Mouse (Mus musculus): Measurements from ENCODE around the gene Nr6a1.
A peak's percentile ranks its signal among the peaks of the same experiment; 100 is the strongest.

Gene Nr6a1

DNA sequence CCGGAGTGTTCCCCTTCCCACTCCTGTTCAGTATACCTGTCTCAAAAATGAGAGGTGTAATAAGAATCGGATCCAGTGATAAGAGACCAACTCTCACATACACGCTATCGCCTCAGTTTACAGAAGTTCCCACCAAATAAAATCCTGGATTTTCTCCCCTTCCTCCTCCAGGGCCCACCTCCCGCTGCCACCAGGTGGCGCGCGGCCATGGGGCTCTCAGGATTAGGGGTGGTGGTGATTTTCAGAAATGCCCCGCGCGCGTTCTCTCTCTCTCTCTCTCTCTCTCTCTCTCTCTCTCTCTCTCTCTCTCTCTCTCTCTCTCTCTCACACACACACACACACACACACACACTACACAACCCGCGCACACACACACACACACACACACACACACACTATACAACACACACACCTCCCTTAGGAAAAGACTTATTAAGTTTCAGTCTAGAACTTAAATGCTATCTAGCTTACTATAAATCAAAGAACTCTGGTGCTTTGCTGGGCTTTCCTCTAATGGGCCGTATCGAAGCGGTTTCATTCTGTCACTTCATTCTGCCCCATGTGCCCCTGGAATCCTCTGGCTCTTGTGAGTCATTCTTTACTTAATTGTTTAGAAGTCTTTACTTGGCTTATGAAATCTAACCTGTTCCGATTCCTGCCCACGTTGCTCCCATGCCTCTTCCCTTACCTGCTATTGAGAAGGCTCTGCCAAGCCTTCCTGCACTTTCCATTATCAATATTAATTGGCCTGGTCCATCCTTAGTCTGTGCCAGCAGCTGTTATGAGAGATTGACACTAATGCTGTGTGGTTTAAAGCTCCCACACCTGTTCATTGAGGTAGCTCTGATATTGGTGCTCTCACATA, at the start of gene Nr6a1:
Nr6a1 (minus strand) TSS at position 574 of the 865 bp plus-strand sequence.
- DNase-seq (ENCODE audit: low read depth, low spot score) = no peak

DNA sequence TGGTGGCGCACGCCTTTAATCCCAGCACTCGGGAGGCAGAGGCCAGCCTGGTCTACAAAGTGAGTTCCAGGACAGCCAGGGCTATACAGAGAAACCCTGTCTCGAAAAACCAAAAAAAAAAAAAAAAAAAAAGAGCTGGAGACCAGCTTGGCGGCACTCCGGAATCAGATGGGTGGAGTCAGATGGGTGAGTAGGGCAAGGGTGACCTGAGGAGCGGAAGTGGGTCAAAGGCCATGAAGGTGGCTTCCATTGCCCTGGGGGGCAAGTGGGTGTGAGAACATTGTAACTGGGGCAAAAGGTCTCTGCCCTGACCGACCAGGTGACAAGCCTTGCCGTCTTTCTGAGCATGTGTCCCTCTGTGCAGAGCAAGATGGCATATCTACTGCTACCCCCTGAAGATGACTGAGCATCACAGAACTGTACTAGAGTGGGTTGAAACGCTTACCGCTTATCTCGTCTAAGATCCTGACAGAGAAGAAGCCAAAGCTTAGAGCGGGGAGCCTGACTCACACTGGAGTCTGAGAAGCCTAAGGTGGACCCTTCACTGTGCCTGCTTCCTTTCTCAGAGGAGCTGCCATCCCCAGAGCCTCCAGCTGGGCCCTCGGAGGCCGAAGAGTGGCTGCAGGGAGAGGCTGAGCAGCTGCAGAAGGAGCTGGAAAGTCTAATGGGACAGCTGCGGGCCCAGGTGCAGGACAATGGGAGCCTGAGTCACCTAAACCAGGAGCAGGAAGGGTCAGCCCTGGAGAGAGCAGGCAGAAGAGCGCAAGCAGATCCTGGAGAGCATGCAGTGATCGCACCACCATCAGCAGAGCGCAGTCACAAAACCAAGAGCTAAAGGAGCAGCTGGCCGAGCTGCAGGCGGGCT, 48.7 kb upstream of the Nr6a1 start:
- no peak for DNase-seq (ENCODE audit: low read depth, low spot score)

DNA sequence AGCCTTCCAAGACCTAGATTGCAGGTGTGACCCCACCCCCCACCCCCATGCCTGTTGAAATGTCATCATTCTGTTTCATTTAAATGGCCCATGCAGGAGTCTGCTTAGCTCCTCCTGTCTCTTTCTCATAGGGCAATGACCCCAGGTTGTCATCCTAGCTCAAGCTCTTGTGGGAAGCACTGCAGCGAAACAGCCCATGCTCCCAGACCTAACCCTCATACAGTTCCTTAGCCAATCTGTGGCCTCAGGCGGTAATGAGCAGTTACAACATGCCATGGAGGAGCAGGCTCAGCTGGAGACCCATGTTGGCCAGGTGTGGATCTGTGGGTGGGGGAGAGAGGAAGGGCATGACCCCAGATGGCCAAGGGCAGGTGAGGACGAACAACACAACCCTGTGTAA, 47.7 kb upstream of the Nr6a1 start:
- no peak for DNase-seq (ENCODE audit: low read depth, low spot score)

DNA sequence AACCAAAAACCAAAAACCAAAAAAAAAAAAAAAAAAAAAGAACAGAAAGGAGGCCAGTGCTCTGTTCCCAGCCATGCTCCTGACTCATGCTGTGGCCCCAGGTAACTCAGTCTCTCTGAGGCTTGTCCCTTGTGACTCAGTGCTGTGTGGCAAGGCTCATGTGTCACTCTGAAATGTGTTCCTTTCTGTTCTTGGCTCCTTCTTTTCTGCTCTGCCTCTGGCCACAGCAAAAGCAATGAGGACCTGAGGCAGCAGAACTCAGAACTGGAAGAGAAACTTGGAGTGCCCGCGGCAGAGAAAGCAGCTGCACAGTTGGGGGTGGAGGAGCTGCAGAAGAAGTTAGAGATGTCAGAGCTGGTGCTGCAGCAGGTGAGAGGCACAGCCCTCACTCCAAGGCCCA, 46.7 kb upstream of the Nr6a1 start:
- no peak for DNase-seq (ENCODE audit: low read depth, low spot score)

DNA sequence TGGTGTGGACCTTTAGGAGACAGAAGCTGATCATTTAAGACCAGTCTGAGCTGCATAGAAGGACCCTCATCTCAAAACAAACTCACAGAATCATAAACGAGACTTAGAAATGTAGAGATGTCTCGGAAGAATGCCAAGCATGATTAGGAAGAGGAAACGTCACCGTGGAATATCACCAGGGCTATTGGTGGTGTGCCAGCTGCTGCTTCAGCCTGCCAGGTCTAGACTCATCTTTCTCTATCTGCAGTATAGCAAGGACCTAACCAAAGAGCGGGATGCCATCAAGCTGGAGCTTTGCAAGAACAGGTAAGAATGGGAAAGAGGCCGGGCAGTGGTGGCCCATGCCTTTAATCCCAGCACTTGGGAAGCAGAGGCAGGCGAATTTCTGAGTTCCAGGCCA, 46.2 kb upstream of the Nr6a1 start:
- no peak for DNase-seq (ENCODE audit: low read depth, low spot score)

DNA sequence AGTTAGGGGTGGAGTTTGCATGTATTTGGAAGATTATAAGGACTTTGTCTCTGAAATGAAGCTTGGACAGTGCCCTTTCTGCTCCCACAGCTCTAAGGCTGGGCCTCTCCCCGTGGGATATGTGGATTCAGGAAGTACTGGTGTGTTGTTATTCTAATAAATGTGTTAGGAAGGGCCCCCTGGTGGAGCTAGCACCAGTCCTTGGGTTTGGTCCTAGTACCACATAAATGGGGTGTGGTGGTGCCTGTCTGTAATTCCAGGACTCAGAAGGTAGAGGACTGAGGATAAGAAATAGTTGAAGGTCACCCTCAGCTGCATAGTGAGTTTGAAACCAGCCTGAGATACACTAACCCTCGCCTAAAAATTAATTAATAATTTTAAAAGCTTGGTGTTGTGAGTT, 45.7 kb upstream of the Nr6a1 start:
- no peak for DNase-seq (ENCODE audit: low read depth, low spot score)

DNA sequence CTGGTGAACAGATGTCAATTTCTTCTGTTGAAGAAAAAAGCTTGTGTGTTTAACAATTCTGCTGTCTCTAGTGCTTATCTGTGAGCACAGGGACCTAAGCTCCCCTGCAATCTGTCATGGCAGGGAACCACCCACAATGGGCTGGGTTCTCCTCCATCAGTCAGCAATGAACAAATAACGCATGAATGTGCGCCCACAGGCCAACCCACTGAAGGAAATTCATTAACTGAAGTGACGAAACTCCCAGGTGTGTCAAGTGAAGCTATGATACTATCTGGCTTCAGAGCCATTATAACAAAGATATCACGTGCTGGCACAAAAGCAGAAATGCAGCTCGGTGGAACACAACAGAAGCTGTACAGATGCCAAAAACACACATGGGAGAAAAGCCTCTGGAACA, 42.6 kb upstream of the Nr6a1 start:
- no peak for DNase-seq (ENCODE audit: low read depth, low spot score)

DNA sequence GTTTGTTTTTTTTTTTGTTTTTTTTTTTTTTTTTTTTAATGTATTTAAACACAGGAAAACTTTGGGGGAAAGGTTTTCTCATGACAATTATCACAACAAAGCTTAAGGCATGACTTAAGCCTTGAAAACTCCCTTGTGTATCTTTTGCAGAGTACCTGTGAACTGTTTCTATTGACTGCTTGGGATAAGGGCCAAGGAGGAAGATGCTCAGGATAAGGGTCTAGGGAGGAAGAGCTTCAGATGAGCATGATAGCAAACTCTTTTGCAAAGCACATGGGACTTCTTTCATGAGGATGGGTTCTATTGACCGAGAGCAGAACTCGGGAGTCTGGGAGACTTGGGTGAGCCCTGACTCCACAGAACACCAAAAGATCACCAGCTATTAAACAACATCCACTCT, 42.2 kb upstream of the Nr6a1 start:
- no peak for DNase-seq (ENCODE audit: low read depth, low spot score)

DNA sequence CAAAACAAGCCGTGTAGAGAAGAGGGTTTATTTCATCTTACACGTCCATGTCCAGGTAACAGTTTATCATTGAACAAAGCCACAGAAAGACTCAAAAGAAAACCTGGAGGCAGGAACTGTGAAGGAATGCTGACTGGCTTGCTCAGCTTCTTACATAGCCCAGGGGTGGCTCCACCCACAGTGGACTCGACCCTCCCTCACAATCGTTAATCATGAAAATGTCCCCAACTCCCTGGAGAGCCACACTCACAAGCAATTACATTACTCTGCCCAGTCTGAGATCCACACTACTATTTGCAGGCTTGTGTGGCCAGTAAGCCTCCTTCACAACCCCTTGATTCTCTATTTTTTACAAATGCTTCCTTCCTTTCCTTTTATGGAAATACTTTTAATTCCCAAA, 36.7 kb upstream of the Nr6a1 start:
- no peak for DNase-seq (ENCODE audit: low read depth, low spot score)

DNA sequence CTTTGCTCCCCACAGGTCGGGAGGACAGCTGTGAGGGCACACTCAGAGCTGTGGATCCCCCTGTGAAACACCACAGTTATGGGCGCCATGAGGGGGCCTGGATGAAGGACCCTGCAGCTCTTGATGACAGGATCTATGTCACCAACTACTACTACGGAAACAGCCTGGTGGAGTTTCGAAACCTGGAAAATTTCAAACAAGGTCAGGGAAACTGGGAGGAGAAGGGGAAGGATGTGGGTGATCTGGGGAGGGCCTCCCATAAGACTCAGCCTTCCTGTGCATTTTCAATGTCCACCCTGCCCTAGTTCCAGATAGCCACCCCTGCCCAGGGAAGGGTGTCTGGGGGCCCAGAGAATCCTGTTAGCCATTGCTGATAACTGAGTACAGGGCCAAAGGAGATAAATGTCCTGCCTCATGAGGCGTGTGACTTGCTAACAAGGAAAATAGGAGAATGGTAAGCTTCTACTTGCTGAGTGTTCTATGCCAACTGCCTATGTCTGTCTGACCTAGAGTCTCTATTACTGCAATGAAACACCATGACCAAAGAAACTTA, 30.3 kb upstream of the Nr6a1 start:
- no peak for DNase-seq (ENCODE audit: low read depth, low spot score)

DNA sequence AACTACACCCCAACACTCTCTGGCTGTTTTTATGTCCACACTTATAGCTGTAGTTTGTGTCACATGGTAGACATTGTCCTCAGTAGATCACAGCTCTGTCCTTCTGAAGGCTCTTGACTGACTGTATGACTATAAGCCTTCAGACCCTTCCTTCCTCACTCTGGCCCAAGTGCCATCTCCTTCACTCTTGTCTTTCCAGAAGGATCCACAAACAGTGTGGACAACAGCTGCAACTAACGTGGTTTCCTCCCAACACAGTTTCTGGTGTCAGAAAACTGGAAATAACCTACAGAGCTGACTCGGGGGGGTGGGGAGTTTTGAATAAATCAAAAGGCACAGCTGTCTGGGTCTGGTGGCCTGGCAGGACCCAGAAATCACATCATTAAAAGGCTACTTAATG, 28.6 kb upstream of the Nr6a1 start:
- DNase-seq (ENCODE audit: low read depth, low spot score) = no peak

DNA sequence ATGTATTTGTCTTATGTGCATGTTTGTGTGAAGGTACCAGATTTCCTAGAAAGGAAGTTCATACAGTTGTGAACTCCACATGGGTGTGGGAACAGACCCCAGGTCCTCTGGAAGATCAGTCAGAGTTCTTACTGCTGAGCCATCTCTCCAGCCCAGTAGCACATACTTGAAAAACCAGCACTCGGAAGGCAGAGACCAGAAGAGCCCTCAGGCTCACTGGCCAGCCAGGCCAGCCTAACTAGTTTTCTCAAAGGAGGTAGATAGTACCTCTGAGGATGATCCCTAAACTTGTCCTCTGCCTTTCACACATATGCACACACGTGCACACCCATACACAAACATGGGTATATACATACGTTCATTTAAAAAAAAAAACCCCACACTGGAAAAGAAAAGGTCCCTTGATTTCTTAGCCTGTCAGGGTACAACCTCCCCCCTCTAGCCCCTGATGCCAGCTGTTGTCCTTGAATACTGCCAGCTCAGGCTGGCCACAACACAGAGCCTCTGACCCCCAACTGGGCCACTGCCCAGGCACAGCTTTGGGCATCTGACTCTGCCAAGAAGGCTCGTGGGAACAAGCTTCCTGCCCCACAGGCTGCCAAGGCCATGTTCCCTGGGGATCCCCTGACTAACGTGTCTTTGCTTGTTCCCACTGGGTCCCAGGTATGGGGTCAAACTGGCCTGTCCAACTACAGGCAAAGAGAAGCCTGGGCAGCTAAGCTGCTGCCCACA, 25.8 kb upstream of the Nr6a1 start:
- DNase-seq (ENCODE audit: low read depth, low spot score) = no peak

DNA sequence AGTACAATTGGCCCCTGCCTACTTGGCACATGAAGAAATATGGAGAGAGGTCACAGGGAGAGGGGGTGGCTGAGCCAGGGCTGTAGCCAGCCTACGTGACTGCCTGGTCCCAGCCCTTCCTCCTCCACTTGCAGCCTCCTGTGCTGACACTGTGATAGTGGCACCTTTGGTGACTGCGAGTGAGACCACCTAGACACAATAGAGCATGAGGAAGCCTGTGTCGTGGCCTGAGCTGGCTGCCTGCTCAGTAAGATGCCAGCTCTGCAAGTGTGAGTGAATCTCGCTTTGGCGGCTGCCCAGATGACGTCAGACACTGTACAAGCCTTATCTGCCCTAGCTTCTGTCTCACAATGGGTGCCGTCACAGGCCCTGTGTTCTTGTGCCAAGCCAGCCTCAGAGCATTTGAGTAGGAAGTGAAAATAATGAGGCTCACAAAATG, 22.8 kb upstream of the Nr6a1 start:
- peak; percentile 57 for DNase-seq (ENCODE audit: low read depth, low spot score)

DNA sequence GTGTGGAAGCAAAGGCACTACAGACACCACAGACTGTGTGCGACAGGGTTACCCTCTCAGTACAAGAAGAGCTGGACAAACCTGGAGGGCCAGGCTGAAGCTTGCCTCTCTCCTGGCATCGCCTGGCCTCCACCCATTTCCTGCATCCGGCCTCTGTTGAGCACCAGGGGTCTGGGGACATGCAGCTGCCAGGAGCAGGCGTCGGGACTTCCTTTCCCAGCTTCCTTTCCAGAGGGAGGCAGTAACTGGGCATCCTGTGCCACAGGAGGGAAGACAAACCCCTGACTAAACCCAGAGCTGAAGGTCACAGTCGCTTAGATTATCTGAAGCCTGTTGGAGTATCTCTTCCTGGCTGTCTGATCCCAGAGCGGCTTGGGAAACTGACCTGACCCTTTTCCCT, 20.1 kb upstream of the Nr6a1 start:
- DNase-seq (ENCODE audit: low read depth, low spot score) = no peak

DNA sequence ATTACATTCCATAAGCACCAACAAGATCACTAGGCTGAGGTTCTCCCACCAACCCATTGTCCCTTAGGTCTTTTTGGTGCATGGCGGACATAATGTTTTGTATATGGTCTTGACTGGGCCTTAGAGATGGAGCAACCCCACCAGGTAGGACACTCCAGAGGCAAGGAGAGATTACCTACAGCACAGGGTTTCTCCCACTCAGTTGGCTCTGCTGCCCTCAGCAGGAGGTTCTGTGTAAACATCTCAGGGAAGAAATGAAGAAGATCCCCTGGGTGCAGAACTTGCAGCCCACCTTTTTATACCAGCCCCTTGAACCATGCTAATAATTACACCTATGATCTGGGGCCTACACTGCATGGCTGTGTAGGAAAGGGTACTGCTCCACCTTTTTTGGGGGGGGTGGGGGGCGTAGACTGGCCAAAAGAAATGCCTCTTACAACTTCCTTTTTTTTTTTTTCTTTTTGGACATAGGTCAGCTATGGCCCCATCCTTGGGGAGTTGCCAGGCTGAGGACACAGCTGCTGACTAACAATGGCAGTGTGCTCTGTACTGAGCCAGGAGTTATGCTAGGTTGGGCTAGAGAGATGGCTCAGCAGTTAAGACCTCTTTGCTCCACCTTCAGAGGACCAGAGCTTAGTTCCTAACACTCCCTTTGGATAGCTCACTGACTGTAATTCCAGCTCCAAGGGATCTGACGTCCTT, 17.1 kb upstream of the Nr6a1 start:
- no peak for DNase-seq (ENCODE audit: low read depth, low spot score)

DNA sequence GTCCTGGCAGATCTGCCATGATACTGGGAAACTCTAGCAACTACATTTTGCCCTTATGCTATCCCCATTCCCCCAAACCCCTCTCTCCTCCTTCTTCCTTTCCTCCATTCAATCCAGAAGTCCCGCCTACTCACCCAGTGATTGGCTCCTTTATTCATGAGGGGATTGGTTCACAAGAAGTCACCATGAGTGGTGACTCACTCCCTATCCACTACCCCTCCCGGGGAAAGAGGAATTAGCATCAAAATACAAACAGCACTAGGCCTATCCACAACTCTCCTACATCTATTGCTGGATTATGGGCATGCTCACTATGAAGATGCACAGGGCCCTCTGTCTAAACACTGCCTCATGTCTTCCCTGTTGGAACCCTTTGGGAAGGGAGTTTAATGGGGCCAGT, 16.5 kb upstream of the Nr6a1 start:
- DNase-seq (ENCODE audit: low read depth, low spot score) = no peak

DNA sequence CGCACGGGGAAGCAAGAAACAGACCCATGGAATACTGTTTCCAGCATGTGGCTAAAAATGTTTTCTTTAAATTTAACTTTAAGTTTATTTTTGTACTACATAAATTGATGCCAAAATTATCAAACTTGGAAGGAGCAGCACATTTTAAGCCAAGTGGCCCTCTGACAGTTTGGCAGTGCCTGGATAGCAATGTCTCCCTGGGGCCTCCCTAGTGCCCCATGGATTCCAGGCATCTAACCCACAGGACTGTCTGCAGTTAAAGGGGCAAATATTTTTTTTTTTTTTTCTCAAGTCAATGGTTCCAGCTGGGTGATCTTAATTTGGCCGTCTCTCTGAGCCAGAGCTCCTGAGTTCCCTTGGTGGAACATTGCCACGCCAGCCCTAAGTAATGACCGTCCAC, 15.7 kb upstream of the Nr6a1 start:
- DNase-seq (ENCODE audit: low read depth, low spot score) = no peak

DNA sequence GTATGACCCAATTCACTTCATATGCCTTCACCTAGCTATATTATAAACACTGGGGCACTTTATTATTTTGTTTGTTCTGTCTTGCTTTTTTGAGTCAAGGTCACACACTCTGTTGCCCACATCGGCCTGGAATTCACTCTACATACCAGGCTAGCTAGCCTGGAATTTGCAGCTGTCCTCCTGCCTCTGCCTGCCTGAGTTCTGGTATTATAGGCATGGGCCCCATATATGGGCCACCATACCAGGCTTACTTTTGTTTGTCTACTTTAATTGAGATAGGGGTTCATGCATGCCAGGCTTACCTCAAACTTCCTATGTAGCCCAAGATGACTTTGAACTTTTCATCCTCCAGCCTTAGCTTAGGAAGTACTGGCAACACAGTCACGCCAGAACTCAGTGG, 14.4 kb upstream of the Nr6a1 start:
- no peak for DNase-seq (ENCODE audit: low read depth, low spot score)

DNA sequence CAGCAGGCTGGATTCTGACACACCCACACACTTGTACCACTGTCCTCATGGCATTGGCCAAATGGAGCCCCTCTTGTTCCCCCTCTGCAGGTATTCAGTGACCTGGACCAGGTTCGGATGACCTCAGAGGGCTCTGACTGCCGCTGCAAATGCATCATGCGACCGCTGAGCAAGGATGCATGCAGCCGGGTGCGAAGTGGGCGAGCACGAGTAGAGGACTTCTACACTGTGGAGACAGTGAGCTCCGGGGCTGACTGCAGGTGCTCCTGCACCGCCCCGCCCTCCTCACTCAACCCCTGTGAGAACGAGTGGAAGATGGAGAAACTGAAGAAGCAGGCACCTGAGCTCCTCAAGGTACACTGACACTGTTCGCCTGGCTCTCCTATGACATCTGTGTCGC, 13.9 kb upstream of the Nr6a1 start:
- DNase-seq (ENCODE audit: low read depth, low spot score) = no peak

DNA sequence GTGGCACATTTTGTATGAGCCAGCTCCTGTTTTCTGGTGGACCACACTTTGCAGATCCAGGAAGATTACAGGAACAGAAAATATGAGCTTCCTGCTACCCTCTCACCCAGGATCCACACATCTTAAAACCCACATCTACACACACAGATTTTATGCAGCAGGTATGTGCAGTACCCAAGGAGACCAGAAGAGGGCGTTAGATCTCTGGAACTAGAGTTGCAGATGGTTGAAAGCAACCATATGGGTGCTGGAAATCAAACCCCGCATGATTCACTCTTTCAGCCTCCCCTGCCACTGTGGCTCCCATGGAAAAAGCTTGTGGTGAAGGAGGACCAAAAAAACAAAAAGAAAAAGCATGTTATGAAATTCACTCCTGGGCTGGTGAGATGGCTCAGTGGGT, 11.6 kb upstream of the Nr6a1 start:
- DNase-seq (ENCODE audit: low read depth, low spot score) = no peak

DNA sequence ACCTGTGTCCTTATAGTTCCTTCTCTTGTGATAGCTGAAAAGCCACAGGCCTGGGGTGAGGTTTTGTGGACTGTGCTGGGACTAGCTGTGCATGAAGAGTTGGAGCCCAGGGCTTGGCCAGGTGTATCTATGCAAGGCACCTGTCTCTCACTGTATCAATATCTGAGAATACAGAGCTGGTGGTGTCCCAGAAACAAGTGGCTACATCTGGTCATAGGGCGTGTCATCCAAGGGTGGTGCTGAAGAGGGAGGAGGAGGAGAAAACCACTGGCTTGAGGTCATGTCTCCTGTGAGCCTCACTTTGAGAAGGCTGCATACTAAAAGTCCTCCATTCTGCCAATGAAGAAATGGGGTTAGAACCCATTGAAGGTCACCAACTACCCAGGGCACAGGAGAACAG, 10.5 kb upstream of the Nr6a1 start:
- no peak for DNase-seq (ENCODE audit: low read depth, low spot score)
